Mouse (Mus musculus): ENCODE data around the gene 2510009E07Rik. TPM values are rescaled to one million over a fixed set of nuclear protein-coding genes. Genes with fewer than 3 reads are reported as not detected.

Gene 2510009E07Rik
- polyA plus RNA-seq, 1 experiment from 2014 or later: 28.1 TPM

Other genes with a start within 250 kb of the 2510009E07Rik start
- gene Ehhadh, start 93.1 kb upstream of the 2510009E07Rik start, polyA plus RNA-seq (2014; fragmentation: Nextera tagmentation; extraction: Ambion mirVana): 1.9 and 2.7 TPM in 2 replicates
- gene Map3k13, start 99.7 kb upstream of the 2510009E07Rik start, polyA plus RNA-seq (2014; fragmentation: Nextera tagmentation; extraction: Ambion mirVana): 7.5 and 7.8 TPM in 2 replicates

Measured in hindbrain, embryonic 11.5 days (tissue).